Mouse (Mus musculus): ENCODE results near the gene Lsm10.
"Not testable (repeated sequence)": the region's sequence is repeated elsewhere in the genome, so short reads cannot be mapped to it uniquely, and the experiment has no call there.

The Lsm10 gene

DNA sequence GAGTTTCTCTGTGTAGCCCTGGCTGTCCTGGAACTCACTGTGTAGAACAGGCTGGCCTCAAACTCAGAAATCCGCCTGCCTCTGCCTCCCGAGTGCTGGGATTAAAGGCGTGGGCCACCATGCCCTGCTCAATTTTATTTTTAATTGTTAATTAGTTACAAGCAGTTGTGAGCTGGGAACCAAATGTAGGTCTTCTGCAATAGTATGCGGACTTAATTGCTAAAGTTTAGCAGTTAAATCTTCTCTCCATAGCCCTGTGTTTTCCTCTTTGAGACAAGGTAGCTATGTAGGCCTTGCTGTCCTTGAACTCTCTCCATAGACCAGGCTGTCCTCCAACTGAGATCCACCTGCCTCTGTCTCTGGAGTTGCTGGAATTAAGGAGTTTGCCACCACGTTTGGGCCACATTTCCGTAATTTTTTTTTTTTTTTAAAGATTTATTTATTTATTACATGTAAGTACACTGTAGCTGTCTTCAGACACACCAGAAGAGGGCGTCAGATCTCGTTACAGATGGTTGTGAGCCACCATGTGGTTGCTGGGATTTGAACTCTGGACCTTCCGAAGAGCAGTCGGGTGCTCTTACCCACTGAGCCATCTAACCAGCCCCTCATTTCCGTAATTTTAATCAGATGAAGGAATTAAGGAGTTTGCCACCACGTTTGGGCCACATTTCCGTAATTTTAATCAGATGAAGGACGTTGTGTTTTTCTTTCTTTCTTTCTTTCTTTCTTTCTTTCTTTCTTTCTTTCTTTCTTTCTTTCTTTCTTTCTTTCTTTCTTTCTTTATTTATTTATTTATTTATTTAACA, 597 bp upstream of the Lsm10 start:
- not testable (repeated sequence) for DNase-seq (ENCODE audit: low spot score)

- DNase-seq (ENCODE audit: low spot score): no peak
Observed at GRCm38 (mm10) chr4:126097711-126098253, 1.4 kb downstream of the Lsm10 start.

DNA sequence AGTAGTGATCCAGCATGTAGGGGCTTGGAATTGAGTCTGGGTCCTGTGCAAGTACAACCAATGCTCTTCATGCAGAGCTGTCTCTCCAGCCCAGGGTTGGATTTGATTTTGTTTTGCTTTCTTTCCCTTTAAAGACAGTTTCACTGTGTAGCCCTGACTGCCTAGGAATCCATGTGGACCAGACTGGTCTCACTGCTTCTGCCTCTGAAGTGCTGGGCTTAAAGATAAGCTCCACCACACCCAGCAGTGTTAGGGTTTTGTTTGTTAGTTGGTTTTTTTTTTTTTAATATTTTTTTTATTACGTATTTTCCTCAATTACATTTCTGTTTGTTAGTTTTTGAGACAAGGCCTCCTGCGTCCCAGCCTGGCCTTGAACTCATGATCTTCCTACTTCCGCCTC, 2.9 kb downstream of the Lsm10 start:
- DNase-seq (ENCODE audit: low spot score): no peak

DNA sequence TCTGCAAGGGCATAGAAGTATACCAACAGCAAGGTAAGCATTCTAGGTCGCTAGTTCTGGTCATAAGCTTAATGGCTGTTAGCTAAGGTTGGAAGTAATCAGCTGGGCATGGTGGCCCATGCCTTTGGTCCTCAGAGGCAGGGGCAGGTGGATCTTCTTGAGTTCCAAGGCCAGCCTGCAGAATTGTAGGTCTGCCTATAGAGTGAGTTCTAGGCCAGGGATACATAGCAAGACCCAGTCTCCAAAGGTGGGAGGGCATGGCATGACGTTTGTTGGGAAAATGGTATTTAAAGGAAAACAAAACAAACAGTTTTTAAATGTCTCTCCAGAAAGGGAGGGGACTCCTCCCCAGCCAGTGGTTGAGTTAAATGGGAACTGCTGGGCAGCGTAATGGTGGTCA, 4.3 kb downstream of the Lsm10 start:
- no peak for DNase-seq (ENCODE audit: low spot score)

GRCm38 (mm10) chr4:126102061-126102841, 5.8 kb downstream of the Lsm10 start:
- DNase-seq (ENCODE audit: low spot score): no peak

DNA sequence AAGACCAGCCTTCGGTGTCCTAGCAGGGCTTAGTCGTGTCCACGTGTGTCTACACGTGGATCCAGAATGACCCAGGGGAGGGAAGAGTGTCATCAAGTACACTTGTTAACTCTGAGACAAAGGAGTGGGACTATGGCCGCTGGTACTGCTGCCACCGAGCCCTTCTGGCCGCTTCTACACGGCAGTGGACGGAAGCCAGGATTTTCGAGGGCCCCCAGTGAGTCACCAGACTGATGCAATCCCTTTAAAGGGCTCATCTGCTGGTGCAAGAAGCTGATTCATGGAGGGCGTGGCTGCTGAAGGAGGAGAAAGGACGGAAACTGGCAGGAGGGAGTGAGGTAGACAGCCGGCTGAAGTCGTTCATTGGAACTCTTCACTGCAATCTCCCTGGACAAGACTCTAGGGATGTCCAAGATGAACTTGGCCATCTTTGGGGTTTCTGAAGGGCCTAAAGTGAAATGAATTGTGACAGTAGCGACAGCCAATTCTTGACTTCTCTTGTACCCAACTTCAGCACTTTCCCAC, 6.7 kb downstream of the Lsm10 start:
- DNase-seq (ENCODE audit: low spot score): peak; percentile 73

DNA sequence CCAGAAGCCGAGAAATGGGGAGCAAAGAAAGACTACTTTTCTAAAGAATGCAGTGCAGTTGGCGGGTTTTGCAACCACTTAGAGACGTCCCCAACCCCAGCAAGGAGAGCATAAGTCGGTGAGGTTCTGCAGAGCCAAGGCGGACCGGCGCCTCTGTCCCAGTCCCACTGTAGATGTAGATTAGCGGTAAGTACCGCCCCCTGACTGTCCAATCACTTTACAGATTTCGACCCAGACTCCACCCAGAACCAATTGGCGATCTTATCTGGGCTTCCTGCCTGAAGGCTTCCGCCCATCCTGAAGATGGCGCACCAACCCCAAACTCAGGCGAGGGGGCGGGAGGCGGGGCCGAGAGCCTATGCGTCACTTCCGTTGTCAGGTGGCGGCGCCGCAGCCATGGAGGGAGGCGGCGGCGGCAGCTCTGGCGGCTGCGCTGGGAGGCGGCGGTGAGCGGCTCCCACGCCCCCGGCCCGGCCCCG, 7.2 kb downstream of the Lsm10 start, which contains the start of gene Stk40:
Stk40 (plus strand) TSS at position 368 of the 479 bp plus-strand sequence.
- peak; percentile 96 for DNase-seq (ENCODE audit: low spot score)

DNA sequence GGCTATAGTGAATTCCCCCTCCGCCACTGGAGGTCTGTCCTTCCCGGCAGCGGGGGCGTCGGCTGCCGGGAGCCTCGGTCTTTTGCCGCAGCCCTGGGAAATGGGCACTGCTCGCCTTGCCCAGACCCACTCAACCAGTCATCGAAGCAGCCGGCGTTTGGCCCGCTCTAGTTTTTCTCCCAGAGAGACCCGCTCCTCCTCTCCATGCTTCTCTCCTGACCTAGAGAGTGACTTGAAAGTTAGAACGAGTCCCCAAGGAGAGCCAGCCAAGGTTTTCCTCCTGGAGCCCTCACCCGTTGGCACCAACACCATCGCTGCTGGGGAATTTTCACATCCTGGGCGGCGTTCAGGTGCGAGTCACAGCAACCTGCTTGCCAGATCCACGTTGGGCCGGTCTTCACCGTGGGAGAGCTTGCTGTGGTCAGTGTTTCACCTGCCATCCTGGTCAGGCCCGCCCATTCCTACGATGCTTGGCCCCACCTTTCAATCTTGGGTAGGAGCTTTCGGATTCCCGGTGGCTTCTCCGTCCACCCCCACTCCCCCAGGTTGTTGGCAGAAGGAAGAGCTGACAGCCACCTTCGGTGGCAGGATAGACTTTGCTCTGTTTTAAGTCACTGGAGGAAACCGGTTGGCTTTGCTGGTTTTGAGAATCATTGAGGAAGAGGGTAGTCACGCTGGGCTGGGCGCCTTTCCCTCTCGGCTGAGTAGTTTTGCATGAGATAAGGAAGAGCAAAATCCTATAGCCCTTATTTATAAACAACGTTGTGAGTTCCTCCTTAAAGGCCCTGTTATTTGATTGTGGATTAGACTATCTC, 8.0 kb downstream of the Lsm10 start:
- DNase-seq (ENCODE audit: low spot score): peak; percentile 36

- no peak for DNase-seq (ENCODE audit: low spot score)
Observed at GRCm38 (mm10) chr4:126105131-126105783, 8.8 kb downstream of the Lsm10 start.

DNA sequence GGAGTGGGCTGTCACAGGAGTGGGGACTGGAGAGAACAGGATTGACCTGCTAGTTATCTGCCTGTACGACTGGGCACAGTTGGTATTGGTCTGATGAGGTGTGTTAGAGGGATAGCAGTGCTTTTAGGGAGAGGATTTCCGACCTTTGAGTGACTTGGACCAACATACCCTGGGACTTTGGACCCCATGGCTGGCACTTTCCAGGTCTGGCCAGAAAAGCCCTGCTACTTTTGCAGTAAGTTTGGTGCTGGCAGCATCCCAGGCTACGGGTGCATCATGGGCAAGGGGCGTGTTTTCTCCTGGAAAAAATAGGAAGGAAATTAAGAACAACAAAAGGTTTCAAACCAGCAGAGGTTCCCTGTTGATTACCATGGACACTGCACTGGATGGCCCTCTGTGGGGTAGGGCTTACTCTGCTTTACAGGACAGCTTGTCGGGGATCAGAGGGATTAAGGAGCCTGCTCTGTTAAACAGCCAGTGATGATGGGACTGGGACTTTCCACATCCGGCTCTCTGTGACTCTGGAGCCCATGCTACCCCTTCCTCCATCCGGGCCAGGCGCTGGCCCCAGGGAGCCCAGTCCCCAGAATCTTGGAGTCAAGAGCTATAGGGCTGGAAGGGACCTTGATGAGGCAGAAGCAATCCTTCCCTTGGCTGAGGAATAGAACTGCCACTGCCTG, 11.8 kb downstream of the Lsm10 start:
- DNase-seq (ENCODE audit: low spot score): no peak

DNA sequence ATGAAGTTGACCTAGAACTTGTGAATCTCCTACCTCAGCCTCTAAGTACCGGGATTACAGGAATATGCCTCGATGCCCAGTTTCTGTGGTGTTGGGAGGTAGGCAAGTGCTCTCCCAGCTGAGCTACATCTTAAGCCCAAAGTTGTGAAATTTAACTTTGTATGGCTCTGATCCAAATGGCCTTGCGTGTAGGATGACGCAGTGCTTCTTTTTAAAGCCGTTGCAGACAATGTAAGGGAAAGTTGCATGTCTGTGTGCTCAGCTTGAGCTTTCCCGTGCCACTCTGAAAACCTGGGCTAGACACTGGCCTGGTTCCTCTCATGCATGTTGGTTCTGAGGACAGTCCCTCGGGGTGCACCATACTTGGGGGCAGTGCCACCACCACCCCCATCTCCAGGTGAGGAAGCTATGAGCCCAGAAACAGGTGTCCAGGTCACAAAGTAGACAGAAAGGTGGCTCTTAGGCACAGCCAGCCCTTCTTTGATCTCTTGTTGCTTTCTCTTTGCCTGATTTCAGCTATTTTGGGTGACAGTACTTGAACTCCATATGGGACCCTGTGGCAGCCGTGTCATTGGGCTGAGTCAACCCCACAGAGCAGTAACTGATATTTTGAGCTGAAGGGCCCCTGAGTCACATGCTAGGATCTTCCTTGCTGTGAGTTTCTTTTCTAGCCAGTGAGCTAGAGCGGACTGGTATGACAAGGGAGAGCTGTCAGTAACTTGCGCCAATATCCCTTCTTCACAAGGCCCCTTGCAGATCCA, 13.4 kb downstream of the Lsm10 start:
- no peak for DNase-seq (ENCODE audit: low spot score)

DNA sequence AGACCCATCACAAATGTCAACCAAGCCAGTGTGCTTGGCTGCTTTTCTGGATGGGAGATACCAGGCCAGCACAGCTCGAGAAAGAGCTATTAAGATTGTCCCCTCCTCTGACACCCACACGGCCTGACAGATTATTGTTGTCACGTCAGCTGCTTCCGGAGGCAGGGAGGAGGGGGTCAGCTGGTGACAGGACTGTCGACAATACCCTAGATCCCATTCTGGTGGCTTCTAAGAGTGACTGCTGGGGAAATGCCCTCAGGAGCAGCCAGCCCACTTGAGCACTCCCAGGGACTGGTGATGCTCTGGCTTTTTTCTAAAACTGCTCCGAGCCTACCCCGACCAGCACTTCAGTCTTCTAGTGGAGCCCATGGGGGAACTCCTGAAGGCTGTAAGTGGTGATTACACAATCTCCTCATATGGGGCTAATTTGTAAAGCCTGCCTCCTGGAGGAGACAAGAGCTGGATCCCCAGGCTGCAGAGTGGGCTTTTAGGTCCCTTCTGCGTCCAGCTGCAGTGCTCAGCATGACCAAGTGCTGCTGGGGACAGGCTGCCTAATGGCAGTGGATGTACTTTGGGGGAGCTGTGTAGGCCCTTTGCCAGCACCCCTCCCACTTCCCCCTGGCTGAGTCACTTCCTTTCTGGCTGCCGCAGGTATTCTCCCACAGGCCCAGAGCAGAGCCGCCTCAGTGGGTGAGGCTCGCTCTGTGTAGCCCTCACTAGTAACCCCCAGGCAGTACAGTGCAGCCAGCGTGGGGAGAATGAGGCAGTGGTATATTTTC, 14.1 kb downstream of the Lsm10 start:
- DNase-seq (ENCODE audit: low spot score): peak; percentile 70

DNA sequence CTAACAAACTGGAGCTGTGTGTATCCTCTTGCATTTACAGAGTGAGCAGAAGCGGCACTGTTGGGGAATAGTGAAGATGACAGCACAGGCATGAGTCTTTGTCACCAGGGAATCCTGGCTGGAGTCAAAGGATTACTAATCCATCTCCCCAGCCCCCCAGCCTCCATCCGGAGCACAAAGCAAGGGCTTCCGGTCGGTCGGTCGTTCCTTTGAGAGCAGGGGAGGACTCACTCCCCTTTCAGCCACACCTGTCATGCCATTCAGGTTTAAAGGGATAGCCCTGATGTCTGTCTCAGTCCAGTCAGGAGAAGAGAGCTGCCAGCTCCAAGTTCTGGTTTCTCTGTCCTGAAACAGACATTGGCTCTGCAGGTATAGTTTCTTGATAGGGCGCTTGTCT, 14.7 kb downstream of the Lsm10 start:
- DNase-seq (ENCODE audit: low spot score): no peak

- no peak for DNase-seq (ENCODE audit: low spot score)
Observed at GRCm38 (mm10) chr4:126113243-126113642, 16.8 kb downstream of the Lsm10 start.

- DNase-seq (ENCODE audit: low spot score): no peak
Observed at GRCm38 (mm10) chr4:126113943-126114342, 17.5 kb downstream of the Lsm10 start.

GRCm38 (mm10) chr4:126115411-126115810, 19.0 kb downstream of the Lsm10 start:
- no peak for DNase-seq (ENCODE audit: low spot score)

GRCm38 (mm10) chr4:126115871-126116521, 19.6 kb downstream of the Lsm10 start:
- DNase-seq (ENCODE audit: low spot score): no peak

DNA sequence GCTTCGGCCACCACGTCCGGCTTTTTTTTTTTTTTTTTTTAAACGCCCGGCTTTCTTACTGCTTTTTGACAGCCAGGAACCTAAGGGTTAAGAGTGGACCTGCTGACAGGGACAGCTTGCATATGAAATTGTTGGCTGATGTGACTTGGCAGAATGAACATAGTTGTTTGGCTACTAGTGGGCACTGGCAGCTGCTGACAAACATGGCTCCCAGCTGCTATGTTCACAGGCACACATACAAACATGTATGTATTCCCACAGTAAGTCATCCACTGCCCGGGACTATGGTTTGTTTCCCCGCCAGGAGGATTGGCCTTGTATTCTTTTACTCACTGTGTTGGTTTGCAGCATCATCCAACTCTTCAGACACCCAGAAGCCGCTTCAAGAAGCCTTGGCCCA, 20.7 kb downstream of the Lsm10 start:
- no peak for DNase-seq (ENCODE audit: low spot score)
